Mouse (Mus musculus): ENCODE measurements around the gene Arl5b. TPM values are rescaled to one million over a fixed set of nuclear protein-coding genes. Genes with fewer than 3 reads are reported as not detected.

The Arl5b gene
- 10 to 100 TPM; 24.2 to 30.3 (median 26.9) TPM for total RNA-seq (2022)

DNA sequence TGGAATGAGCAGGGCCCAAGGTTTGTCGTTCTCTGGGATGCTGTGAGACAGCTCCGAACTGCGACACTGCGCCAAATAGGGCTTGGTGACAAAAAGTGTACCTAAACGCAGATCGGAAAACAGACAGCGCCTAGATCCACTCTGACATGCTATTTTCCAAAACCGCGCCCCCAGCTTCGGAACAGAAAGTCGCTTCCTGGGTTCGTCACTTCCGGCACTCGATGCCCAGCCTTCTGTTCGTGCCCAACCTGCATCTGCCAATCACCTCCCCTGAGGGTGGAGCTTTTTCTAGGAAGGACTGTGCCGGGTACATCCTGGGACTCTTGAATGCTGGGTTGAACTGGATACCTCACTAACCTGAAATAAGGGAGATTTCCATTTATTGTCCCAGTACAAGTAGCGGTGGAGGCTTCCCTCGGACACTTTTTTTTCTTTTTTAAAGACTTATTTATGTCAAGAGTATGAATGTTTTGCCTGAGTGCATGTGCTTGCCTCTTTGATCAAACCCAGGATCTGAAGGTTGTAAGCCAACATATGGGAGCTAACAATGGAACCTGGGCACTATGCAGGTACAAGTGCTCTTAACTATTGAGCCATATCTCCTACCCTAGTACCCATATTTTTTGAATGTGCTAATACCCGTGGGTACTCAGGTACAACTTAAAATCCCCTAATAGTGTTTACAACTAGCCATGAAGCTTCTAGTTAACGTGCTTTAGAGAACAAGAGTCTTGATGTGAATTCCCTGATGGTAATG lies at the start of gene Arl5b:
TSS of gene Arl5b (plus strand) at position 279 of the 757 bp plus-strand sequence.
- peak; percentile 94 to 95 for DNase-seq (ENCODE audit: low spot score in 2 of 2)

DNA sequence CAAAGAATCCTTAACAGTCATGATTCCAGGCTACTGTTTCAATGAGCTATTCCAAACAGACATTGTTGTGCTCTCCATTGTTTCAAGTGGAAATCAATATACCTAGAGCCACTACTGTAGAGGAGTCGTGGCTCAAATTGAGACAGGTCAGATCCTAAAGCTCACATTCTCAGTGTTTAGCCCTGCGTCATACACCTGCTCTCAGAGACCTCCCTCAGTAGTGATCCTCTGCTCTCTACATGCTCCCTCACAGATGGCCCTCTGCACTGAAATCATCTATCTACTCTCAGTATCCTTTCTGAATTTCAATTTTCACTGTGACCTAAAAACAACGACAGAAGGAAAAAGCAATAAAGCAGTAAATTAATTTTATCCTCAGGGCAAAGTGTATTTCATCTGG lies 41.7 kb upstream of the Arl5b start:
- no peak for DNase-seq (ENCODE audit: low spot score in 2 of 2)

- DNase-seq (ENCODE audit: low spot score in 2 of 2), result no peak
Observed at GRCm38 (mm10) chr2:15008072-15008471, 41.1 kb upstream of the Arl5b start.

DNA sequence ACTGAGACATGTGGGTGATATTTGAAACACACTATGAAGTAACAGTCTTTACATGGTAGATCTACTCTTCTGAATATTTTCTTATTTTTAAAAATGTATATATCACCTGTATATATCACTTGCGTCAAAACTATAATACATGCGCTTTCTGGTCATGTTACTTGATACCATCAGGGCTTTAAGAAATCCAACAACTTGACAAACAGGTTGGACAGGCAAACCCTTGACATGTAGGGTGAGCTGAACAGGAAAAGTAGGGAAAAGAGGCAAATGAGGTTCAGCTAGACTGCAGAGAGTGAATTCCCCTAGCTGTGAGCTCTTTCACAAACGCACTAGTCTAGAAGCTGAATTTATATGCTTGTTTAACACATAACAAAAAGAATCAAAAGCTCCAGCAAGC lies 22.4 kb upstream of the Arl5b start:
- no peak for DNase-seq (ENCODE audit: low spot score in 2 of 2)

DNA sequence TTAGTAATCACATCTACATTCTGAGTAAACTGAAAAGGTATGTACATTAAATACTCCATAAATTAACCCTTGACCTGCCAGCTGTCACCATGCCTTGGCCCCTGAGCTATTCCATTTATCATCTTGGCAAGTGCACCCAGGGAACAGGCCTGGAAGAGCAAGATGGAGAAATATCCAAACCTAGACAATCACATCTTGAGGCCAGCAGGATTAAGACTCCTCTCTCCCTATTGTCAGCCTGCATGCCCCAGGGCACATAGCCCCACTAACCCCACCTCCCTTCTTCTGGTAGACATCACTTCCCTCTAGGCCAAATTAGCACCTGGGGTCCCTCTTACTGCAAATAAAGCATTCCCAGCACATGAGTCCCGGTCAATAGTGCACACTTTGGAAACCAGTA lies 21.4 kb upstream of the Arl5b start:
- no peak for DNase-seq (ENCODE audit: low spot score in 2 of 2)

DNA sequence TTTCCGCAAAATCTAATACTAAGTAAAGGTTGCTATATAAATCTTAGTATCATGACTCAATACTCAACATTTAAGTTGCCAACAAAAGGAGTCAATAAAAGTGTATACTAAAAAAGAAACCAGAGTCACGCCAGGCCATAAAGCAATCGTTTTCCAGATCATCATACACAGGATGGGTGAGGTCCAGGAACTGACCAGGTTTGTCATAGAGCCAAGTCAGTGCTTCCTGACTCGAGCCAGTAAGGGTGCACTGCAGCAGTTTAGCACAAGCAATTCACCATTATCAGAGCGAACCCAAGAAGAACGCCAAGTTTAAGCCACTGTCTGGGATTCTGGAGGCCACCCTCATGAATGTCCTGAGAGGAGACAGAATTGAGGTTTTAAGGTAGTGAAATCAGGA lies 10.5 kb upstream of the Arl5b start:
- DNase-seq (ENCODE audit: low spot score in 2 of 2), result no peak

DNA sequence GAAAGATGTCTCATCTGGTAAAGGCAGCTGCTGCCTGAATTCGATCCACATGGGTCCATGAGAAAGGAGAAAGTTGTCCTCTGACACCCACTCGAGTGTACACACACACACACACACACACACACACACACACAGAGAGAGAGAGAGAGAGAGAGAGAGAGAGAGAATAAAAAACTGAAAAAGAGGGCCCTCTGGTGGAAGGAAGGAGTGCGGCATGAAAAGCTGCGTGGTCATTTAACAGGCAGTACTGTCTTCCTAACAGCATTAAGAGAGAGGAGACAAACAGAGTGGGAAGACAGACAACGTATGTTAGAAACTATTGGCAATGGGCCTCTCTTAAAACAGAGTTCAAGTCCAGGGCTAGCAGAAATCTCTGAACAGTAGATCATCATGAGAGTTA lies 8.9 kb upstream of the Arl5b start:
- no peak for DNase-seq (ENCODE audit: low spot score in 2 of 2)

DNA sequence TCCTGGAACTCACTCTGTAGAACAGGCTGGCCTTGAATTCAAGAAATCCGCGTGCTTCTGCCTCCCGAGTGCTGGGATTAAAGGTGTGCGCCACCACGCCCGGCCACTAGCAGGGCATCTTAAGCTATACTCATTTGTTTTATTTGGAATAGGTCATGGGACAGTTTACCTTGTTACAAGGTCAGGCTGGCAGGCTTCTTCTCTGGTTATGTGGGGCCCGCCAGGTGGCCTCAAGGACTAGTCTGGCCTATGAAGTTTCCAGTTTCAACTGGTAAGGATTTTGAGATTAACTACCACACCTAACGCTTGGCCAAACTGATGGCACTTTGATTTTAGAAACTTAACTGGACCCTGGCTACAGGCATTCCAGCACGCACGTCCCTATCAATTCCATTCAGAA lies 5.3 kb downstream of the Arl5b start:
- no peak for DNase-seq (ENCODE audit: low spot score in 2 of 2)

DNA sequence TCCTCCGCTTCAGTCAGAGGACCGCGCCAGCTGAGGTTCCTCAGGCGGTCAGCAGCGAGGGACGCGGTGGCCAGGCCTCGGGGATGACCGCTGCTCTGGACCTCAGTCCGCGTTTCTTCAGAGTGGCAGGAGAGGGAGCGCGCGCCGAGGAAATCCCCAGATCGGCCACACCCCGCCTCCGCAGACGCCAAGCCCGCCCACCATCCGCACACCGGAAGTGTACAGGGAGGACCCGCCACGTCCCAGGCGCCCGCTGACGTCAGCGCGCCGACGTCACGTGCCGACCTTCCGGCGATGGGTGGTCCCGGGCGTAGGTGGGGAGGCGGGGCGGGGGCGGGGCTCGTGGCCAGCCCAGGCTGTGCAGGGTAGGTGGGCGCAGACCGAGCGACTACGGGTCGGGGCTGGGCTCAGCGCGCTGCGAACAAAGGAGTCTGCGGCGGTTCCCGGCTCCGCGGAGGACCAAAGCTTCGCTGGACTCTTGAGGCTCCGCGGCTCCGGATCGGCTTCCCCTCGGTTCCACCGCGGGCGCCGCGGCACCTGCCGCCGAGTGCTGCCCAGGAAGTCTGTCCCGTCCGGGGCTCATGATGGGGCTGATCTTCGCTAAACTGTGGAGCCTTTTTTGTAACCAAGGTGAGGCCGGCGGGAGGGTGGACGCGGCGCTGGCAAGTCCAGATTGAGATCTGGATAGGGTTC lies 5.9 kb downstream of the Arl5b start, which contains the start of gene Nsun6:
TSS of gene Nsun6 (minus strand) at position 125 of the 693 bp plus-strand sequence.
- peak; percentile 91 to 93 for DNase-seq (ENCODE audit: low spot score in 2 of 2)

DNA sequence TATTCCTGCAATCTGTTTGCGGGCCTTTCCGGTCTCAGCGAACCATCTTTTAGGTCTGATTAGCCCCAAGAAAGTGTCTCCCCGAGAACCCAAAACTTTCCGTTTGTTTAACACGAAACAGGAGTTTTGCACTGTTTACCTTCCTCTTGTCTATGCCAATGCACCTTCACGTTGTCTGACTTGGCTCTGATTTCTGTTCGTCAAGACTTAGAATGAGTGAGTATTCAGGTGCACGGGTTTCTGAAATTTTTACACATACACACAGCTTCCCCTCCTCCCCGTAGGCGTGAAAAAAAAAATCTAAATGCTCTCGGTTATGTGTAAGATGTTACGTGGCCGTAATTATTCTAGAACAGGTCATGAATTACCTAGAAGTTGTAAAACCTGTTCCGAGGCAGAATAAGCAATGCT lies 6.6 kb downstream of the Arl5b start:
- DNase-seq (ENCODE audit: low spot score in 2 of 2), result no peak

DNA sequence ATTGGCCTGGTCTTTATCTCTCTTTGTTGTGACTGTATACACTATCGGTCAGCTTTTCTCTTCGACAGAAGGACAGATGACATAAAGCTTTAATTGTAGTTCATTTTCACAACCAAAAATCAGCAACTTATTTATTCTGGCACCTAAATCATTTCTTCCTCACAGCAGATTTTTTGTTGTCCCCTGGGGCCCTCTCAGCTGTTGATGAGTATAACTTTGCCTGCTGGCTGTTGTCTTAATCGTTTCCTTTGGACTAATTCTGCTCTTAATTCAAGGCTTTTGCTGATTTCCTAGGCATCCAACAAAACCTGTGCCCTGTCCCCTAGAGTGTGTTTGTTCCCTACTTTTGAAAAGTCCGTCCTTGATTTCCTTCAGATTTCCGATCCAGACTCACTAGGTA lies 9.0 kb downstream of the Arl5b start:
- no peak for DNase-seq (ENCODE audit: low spot score in 2 of 2)

GRCm38 (mm10) chr2:15060856-15061255 lies 11.7 kb downstream of the Arl5b start:
- DNase-seq (ENCODE audit: low spot score in 2 of 2), result no peak

DNA sequence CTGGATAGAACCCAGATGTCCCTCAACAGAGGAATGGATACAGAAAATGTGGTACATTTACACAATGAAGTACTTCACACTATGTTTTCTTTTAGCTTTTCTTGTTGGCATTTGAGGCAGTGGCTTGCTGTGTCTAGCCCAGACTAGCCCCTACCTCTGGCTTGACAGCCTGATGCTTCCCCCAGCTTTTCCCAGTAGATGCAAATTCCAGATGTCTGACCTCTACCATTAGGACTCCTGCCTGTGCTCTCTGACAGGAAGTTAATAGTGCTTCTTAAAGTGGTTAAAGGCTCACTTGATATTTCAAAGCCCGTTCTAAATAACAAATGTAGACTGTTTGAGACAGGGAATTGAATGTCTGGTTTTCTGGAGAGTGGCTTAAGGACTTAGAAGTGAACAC lies 14.6 kb downstream of the Arl5b start:
- DNase-seq (ENCODE audit: low spot score in 2 of 2), result no peak

GRCm38 (mm10) chr2:15064380-15065269 lies 15.4 kb downstream of the Arl5b start:
- DNase-seq (ENCODE audit: low spot score in 2 of 2), result no peak

DNA sequence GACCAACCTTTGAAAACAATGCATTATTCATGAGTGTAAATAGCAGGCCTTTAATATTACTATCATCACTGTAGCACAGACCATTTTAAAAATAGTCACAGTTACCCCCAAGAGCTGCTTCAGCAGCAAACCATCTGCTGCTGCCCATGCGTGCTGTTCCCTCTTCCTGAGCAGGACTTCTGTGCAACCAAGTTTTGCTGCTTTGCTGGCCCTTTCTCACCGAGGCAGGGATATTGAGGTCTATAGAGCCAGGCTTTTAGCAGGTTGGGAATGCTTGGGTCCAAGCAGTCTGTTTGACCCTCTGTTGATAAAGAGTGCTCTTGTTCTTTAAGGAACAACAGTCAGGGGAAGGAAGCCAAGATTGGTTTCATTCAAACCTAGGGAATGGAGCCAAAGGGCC lies 16.3 kb downstream of the Arl5b start:
- peak in 1 of 2 experiments; percentile 23 for DNase-seq (ENCODE audit: low spot score in 2 of 2)

DNA sequence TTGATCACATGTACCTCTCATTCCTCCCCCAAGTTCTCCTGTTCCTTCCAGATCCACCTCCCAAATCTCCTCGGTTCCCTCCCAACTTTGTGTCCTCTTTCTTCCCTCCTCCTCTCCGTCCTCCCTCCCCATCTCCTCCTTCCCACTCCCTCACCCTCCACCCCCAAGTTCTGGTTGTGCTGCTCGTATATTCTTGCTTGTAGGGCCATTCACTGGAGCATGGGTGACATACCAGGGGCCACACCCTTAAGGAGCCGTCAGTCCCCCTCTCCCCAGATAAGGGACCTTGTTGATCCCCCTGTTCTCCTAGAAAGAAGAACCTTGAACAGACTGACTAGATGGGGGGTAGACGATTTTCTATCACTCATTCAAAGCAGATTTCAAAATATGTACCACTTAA lies 17.9 kb downstream of the Arl5b start:
- no peak for DNase-seq (ENCODE audit: low spot score in 2 of 2)

- no peak for DNase-seq (ENCODE audit: low spot score in 2 of 2)
Observed at GRCm38 (mm10) chr2:15083702-15084101, 34.5 kb downstream of the Arl5b start.

DNA sequence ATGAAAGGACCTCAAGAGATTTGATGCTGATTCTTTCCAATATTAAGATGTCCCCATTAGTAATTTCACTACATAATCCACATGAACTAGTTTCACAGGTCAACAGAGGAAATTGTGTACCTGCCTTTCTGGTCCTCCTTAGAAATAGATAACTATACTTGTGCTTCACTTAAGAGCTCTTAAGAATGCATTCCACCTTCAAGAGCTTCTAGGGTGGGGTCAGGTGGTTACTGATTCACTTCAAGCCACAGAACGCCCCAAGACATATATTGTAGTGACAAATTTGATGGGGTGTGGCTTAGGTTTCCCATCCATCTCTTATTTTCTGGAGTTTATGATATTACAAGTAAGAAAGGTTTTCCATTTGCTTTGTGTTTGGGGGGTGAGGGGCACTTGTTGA lies 38.1 kb downstream of the Arl5b start:
- no peak for DNase-seq (ENCODE audit: low spot score in 2 of 2)

GRCm38 (mm10) chr2:15096514-15097090 lies 47.4 kb downstream of the Arl5b start:
- DNase-seq (ENCODE audit: low spot score in 2 of 2), result no peak

DNA sequence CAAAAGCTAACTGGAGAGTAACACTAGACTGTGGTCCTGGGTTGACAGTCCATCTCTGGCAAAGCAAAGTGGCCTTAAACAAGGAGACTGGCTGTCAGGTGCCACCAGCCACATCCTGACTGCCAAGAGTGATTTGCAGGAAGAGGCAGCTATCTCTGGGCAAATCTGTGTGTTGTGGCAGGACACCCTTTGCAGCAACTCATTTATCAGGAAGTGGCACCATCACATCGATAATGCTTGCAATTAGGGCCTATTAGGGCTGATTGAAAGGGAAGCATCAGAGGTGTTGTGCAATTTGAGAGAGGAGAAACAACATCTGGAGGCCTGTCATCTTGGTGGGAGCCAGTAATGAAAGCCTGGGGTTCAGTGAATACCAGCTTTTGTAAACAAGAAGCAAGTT lies 55.2 kb downstream of the Arl5b start:
- DNase-seq (ENCODE audit: low spot score in 2 of 2), result no peak

DNA sequence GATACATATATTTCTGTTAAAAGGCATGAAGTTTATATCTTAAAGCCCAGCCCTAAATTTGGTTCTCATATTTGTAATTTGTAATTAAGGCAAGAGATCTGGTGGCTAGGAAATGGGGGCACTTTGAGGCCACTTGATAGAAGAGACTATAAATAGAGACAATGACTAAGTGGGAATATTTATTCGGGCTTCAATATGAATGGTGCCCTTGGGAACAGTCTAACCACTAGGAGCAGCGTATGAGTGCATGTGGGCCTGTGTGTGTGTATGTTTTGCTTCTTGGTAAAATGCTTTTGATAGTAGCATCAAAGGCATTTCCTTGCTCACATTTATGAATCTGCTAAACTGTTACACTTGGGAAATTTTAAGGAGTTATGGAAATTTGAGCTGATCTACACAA lies 62.1 kb downstream of the Arl5b start:
- no peak for DNase-seq (ENCODE audit: low spot score in 2 of 2)

All from layer of hippocampus, adult 8-10 months (tissue).